Mouse (Mus musculus) CH12.LX (cell line): ENCODE data around the gene Gpr176.

Experiments used
- BHLHE40 ChIP-seq: IDR thresholded peaks from 2 replicates; pipeline ENCODE4 v1.6.1; 2011; ENCODE audit warnings: mild to moderate bottlenecking, low read depth, low read length, improper control_type of control experiment
- CTCF ChIP-seq, 2 experiments: IDR thresholded peaks in 1 of 2; conservative IDR thresholded peaks in 1 of 2; 2 replicates each; pipeline ENCODE4 v1.5.1; 2011 to 2012; ENCODE audit warnings: low read depth in 2 of 2, low read length in 2 of 2, improper control_type of control experiment in 1 of 2, inconsistent platforms in 1 of 2, mild to moderate bottlenecking in 1 of 2, moderate library complexity in 1 of 2
- ETS1 ChIP-seq: conservative IDR thresholded peaks from 2 replicates; pipeline ENCODE4 v1.6.1; 2012; ENCODE audit warnings: low read depth, mild to moderate bottlenecking, inconsistent platforms, low read length, improper control_type of control experiment, moderate library complexity
- HCFC1 ChIP-seq: IDR thresholded peaks from 2 replicates; pipeline ENCODE4 v1.6.1; 2012; ENCODE audit warnings: low read depth, mild to moderate bottlenecking, inconsistent platforms, low read length, improper control_type of control experiment
- PAX5 ChIP-seq: IDR thresholded peaks from 2 replicates; pipeline ENCODE4 v1.6.1; 2012; ENCODE audit warnings: low read length, inconsistent platforms, mixed read lengths
- POLR2A ChIP-seq: IDR thresholded peaks from 2 replicates; pipeline ENCODE4 v1.6.1; 2011; ENCODE audit warnings: low read depth, mild to moderate bottlenecking, improper control_type of control experiment, low read length
- RCOR1 ChIP-seq: conservative IDR thresholded peaks from 2 replicates; pipeline ENCODE4 v1.6.1; 2012; ENCODE audit warnings: low read depth, mild to moderate bottlenecking, inconsistent platforms, low read length, improper control_type of control experiment
- SIN3A ChIP-seq: IDR thresholded peaks from 2 replicates; pipeline ENCODE4 v1.6.1; 2012; ENCODE audit warnings: low read length, improper control_type of control experiment, inconsistent platforms
- TBP ChIP-seq: conservative IDR thresholded peaks from 2 replicates; pipeline ENCODE4 v1.6.1; 2011; ENCODE audit warnings: low read depth, low read length, improper control_type of control experiment
- USF1 ChIP-seq: IDR thresholded peaks from 2 replicates; pipeline ENCODE4 v1.6.1; 2014; ENCODE audit warnings: low read depth, mild to moderate bottlenecking, inconsistent platforms, low read length, improper control_type of control experiment
- ZC3H11A ChIP-seq: IDR thresholded peaks from 2 replicates; pipeline ENCODE4 v1.6.1; 2012; ENCODE audit warnings: low read depth, mild to moderate bottlenecking, inconsistent platforms, low read length, improper control_type of control experiment
- ZNF384 ChIP-seq: IDR thresholded peaks from 2 replicates; pipeline ENCODE4 v1.6.1; 2012; ENCODE audit warnings: low read depth, low read length, improper control_type of control experiment, inconsistent platforms

DNA sequence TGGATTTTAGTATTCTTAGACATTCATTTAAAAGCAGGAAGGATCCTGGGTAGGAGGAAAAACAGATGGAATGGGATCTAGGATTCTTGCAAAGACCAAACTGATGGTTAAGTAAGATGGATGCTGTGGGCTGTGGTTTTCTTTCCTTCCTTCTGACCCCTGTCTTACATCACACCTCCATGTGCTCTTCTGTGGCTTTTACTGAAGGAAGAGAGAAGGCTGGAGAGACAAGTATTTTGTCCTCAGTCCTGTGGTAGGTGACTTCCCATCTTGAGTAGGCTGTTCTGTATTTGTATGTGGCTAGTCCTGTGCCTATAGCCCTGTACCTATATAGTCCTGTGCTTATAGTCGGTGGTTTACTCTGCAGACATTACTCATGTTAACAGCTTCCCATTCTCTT, 2.3 kb upstream of the Gpr176 start:
- TF ChIP-seq ETS1 (no peak), CTCF (conservative IDR thresholded peaks at IDR 0.05 in 1 of 2, IDR thresholded peaks at IDR 0.05 in 1 of 2; ENCODE audit: low read depth in 2 of 2, low read length in 2 of 2) (no peak), POLR2A (no peak), RCOR1 (no peak), SIN3A (no peak), ZNF384 (no peak), TBP (no peak), HCFC1 (no peak), BHLHE40 (no peak), PAX5 (no peak), ZC3H11A (no peak), USF1 (no peak)
